Mouse (Mus musculus): ENCODE results near the gene Scarf1. TPM values are rescaled to one million over a fixed set of nuclear protein-coding genes. Genes with fewer than 3 reads are reported as not detected.
A peak's percentile ranks its signal among the peaks of the same experiment; 100 is the strongest.

The Scarf1 gene
- total and polyA plus RNA-seq, 3 experiments: 0.15 to 0.28 TPM; not detected in 1

DNA sequence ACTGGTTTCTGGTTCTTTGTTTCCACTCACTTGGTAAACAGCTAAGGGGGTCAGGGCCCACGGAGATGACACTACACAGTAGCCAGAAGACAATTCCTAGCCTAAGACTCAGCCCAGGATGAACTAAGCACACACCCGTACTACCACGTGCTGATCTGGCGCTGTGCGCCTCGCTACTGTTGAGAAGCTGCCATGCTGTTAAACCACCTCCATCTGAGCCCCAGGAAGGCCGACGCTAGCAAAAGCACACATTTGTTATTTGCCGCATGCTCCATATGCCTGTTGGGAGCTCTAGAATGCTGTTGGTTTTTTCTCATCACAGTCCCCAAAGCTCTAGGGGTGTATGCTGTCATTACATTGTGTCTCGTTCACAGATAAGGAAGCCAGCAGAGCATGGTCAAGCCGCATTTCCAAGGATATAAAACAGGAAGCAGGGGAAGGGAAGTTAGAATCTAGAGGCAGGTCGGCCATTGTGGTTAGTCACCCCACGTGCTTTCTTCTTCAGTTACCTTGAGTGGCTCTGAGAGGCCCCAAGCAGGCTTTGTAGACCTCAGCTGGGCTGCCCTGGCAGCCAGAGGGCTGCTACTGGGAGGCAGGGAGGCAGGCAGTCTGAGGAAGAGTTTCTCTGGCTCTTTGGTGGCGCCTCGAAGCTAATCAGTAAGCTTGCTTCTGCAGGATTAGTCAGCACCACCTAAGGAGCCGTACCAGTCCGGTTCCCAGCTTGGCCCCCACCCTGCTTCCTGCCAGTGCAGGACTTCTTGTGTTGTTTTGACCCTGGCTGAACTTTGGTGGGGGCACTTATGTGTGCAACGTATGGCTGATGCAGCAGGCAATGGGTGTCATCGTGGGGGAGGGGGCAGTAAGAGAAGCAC, 27.6 kb downstream of the Scarf1 start (continued):
- TF ChIP-seq POLR2AphosphoS2 (IDR thresholded peaks at IDR 0.05; ENCODE audit: low read length): no peak
- TF ChIP-seq MYC (IDR thresholded peaks at IDR 0.05; ENCODE audit: low read depth, low read length): peak; percentile 99
- 0 out of 2 replicates have a peak, but pooled peaks have one; percentile 34 for TF ChIP-seq TCF12 (IDR thresholded peaks at IDR 0.05; ENCODE audit: low read depth, low read length)
- TF ChIP-seq CHD1 (IDR thresholded peaks at IDR 0.05; ENCODE audit: low read depth, low read length): no peak
- no peak for TF ChIP-seq MAFK (IDR thresholded peaks at IDR 0.05; ENCODE audit: borderline replicate concordance, low read depth, low read length)
- TF ChIP-seq KAT2A (conservative IDR thresholded peaks at IDR 0.05; ENCODE audit: low read depth, low read length): no peak
- TF ChIP-seq SIN3A (IDR thresholded peaks at IDR 0.05; ENCODE audit: low read length): peak; percentile 83
- TF ChIP-seq SMC3 (IDR thresholded peaks at IDR 0.05; ENCODE audit: low read depth, low read length): no peak
- no peak for TF ChIP-seq RCOR1 (IDR thresholded peaks at IDR 0.05; ENCODE audit: low read depth, low read length)
- no peak for TF ChIP-seq ZKSCAN1 (IDR thresholded peaks at IDR 0.05; ENCODE audit: low read depth, low read length)
- peak; percentile 81 for TF ChIP-seq ETS1 (IDR thresholded peaks at IDR 0.05; ENCODE audit: low read depth, low read length)
- TF ChIP-seq EP300 (IDR thresholded peaks at IDR 0.05; ENCODE audit: low read depth in 1 of 2, low read length in 2 of 2): peak; percentile 41 to 63
- peak; percentile 67; the same call in 1 of the 2 replicates for TF ChIP-seq TBP (IDR thresholded peaks at IDR 0.05; ENCODE audit: low read depth, low read length)
- TF ChIP-seq ELF1 (IDR thresholded peaks at IDR 0.05; ENCODE audit: low read depth, low read length): peak; percentile 68
- TF ChIP-seq USF1 (IDR thresholded peaks at IDR 0.05; ENCODE audit: low read depth, low read length): peak; percentile 79

- Histone ChIP-seq H3K36me3 (ENCODE audit: control insufficient read depth in 1 of 2, insufficient read depth in 2 of 2, low read length in 2 of 2) (peaks cover 0 to 15% of the 10 kb centered on the region in 2 experiments; a peak in 2 of 4 replicates), H3K4me1 (ENCODE audit: control insufficient read depth in 1 of 2, insufficient read depth in 2 of 2, low read length in 2 of 2) (peaks cover 4 to 25% of the 10 kb centered on the region in 2 experiments)
These were observed 31.4 kb downstream of the Scarf1 start for GRCm38 (mm10) chr11:75544713-75545112.

More at GRCm38 (mm10) chr11:75544713-75545112, 31.4 kb downstream of the Scarf1 start:
- Histone ChIP-seq H3K27me3 (ENCODE audit: control insufficient read depth in 1 of 2, insufficient read depth in 2 of 2, low read length in 2 of 2) (no peaks in the 10 kb centered on the region), H3K9me3 (replicated peaks; ENCODE audit: insufficient read depth, low read length) (no peaks in the 10 kb centered on the region), H3K27ac (ENCODE audit: control insufficient read depth, low read depth, low read length) (no peak overlapping the region), H3K4me3 (ENCODE audit: control insufficient read depth in 1 of 2, insufficient read depth in 1 of 2, low read depth in 2 of 2, low read length in 2 of 2) (no peak overlapping the region), H3K9ac (ENCODE audit: control insufficient read depth, low read depth, low read length, poor library complexity, severe bottlenecking) (no peak overlapping the region), H3K79me2 (ENCODE audit: control insufficient read depth, insufficient read depth, low read length, poor library complexity) (no peaks in the 10 kb centered on the region)
- DNase-seq (ENCODE audit: low read depth, low spot score): no peak
- no peak for TF ChIP-seq NELFE (IDR thresholded peaks at IDR 0.05; ENCODE audit: low read depth, low read length)
- TF ChIP-seq NRF1 (IDR thresholded peaks at IDR 0.05; ENCODE audit: insufficient read depth, low read depth, low read length, poor library complexity, severe bottlenecking): no peak
- no peak for TF ChIP-seq HCFC1 (IDR thresholded peaks at IDR 0.05; ENCODE audit: low read depth, low read length)
- no peak for TF ChIP-seq ZNF384 (IDR thresholded peaks at IDR 0.05; ENCODE audit: low read depth, low read length)
- TF ChIP-seq SMC3 (IDR thresholded peaks at IDR 0.05; ENCODE audit: low read depth, low read length): no peak
- no peak for TF ChIP-seq BHLHE40 (IDR thresholded peaks at IDR 0.05; ENCODE audit: borderline replicate concordance, low read depth, low read length)
- TF ChIP-seq ETS1 (IDR thresholded peaks at IDR 0.05; ENCODE audit: low read depth, low read length): no peak
- TF ChIP-seq TCF12 (IDR thresholded peaks at IDR 0.05; ENCODE audit: low read depth, low read length): no peak
- no peak for TF ChIP-seq GABPA (IDR thresholded peaks at IDR 0.05; ENCODE audit: low read depth, low read length)
- TF ChIP-seq MEF2A (IDR thresholded peaks at IDR 0.05; ENCODE audit: extremely low read depth, insufficient replicate concordance, low read depth, low read length, poor library complexity, severe bottlenecking): no peak
- no peak for TF ChIP-seq POLR2A (IDR thresholded peaks at IDR 0.05; ENCODE audit: control insufficient read depth in 1 of 2, insufficient read depth in 1 of 2, low read depth in 1 of 2, low read length in 2 of 2, poor library complexity in 1 of 2)
- TF ChIP-seq ZKSCAN1 (IDR thresholded peaks at IDR 0.05; ENCODE audit: low read depth, low read length): no peak
- TF ChIP-seq MYC (IDR thresholded peaks at IDR 0.05; ENCODE audit: low read depth, low read length): no peak
- no peak for TF ChIP-seq GATA1 (IDR thresholded peaks at IDR 0.05; ENCODE audit: low read depth, low read length)
- no peak for TF ChIP-seq JUND (IDR thresholded peaks at IDR 0.05; ENCODE audit: low read depth, low read length)
- no peak for TF ChIP-seq USF1 (IDR thresholded peaks at IDR 0.05; ENCODE audit: low read depth, low read length)
- TF ChIP-seq MYB (IDR thresholded peaks at IDR 0.05; ENCODE audit: low read depth, low read length): no peak

Data from MEL (cell line).